Mouse (Mus musculus): ENCODE measurements around the gene Gdpd5. TPM values are rescaled to one million over a fixed set of nuclear protein-coding genes. Genes with fewer than 3 reads are reported as not detected.

The Gdpd5 gene
- polyA plus RNA-seq, 1 experiment from 2014 or later: 25.9 TPM

DNA sequence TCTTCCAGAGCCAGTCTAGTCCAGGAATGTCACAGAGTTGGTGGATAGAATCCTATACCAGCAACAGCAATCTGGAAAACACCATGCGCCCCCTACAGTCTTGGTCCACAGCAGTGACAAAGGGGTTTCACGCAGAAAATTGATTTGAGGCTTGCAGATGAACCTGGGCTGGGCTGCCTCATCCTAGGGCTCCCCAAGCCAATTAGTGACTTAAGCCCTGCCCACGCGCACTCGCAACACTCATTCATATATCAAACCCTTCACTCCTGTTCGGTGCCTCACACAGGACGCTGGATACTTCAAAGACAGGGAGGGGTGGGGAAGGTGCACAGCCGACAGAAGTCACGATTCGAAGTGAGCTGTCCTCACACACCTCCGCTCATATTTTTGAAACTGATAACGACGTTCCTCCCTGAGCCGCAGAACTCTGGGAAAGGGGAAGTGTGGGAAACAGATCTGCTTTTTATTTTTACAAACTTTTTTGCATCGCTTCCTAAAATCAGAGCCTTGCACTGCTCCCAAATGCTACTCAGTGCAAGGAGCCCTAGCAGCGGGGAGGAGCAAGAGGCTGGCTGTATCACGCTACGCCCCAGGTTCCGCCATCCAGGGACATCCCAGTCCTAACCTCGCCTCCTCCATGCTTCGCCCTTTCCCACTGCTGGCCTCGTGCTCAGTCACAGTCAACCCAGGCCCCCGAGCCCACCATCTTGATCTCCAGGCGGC is 562 bp upstream of the Gdpd5 start:
- peak overlapping the region; percentile 98 for H3K4me2 ChIP-seq (replicated peaks; ENCODE audit: low read depth, low read length)
- H3K27ac ChIP-seq (ENCODE audit: low read depth, low read length): peak overlapping the region; percentile 98
- H3K4me3 ChIP-seq (ENCODE audit: low read depth, low read length): peak overlapping the region; percentile 76
- no peaks in the 10 kb centered on the region for H3K36me3 ChIP-seq (ENCODE audit: control insufficient read depth, insufficient read depth, low read length)
- WGBS: 1% methylated on average over 24 of the region's 24 CpGs
- H3K9ac ChIP-seq (ENCODE audit: low read depth, low read length): peak overlapping the region; percentile 92
- H3K9me3 ChIP-seq (ENCODE audit: control insufficient read depth, low read length): no peaks in the 10 kb centered on the region
- DNase-seq (ENCODE audit: low spot score) (peak; percentile 85), ATAC-seq (ENCODE audit: low FRiP score) (peak; percentile 68)
- H3K4me1 ChIP-seq (replicated peaks; ENCODE audit: control insufficient read depth, insufficient read depth, low read length): peaks cover 15% of the 10 kb centered on the region
- peaks cover 3% of the 10 kb centered on the region; the same call in 1 of the 2 replicates for H3K27me3 ChIP-seq (ENCODE audit: control insufficient read depth, insufficient read depth, low read length)

GRCm38 (mm10) chr7:99382088-99383000 is 1.1 kb downstream of the Gdpd5 start:
- Histone ChIP-seq H3K4me3 (ENCODE audit: low read depth, low read length) (peak overlapping the region; percentile 76), H3K9me3 (ENCODE audit: control insufficient read depth, low read length) (no peaks in the 10 kb centered on the region), H3K4me2 (replicated peaks; ENCODE audit: low read depth, low read length) (peak overlapping the region; percentile 98), H3K27me3 (ENCODE audit: control insufficient read depth, insufficient read depth, low read length) (peaks cover 3% of the 10 kb centered on the region; the same call in 1 of the 2 replicates), H3K27ac (ENCODE audit: low read depth, low read length) (peak overlapping the region; percentile 83), H3K36me3 (ENCODE audit: control insufficient read depth, insufficient read depth, low read length) (no peaks in the 10 kb centered on the region), H3K4me1 (replicated peaks; ENCODE audit: control insufficient read depth, insufficient read depth, low read length) (peaks cover 17% of the 10 kb centered on the region), H3K9ac (ENCODE audit: low read depth, low read length) (peak overlapping the region; percentile 90)
- peak; percentile 40 for DNase-seq (ENCODE audit: low spot score)
- WGBS: 10% methylated on average over 30 of the region's 30 CpGs
- ATAC-seq (ENCODE audit: low FRiP score): no peak

DNA sequence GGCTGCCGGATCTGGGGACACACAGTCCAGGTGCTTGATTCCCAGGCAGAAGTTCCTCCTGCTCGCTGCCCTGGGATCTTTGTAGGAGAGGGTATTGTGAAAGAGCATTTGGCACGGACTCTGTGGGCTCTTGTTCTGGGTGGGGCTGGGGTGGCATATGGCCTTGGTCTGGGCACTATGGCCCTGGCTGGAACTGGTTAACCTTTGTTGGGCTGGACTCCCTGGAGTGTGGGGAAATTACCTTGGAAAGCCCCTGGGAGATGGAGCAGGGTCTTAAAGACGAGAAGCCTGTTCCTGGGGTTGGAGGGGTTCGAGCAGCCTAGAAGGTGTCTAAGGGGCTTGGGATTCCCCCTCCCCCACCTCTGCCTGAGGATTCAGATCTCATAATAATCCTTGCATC is 2.0 kb downstream of the Gdpd5 start:
- Histone ChIP-seq H3K9me3 (ENCODE audit: control insufficient read depth, low read length) (no peaks in the 10 kb centered on the region), H3K4me2 (replicated peaks; ENCODE audit: low read depth, low read length) (peak overlapping the region; percentile 98), H3K9ac (ENCODE audit: low read depth, low read length) (peak overlapping the region; percentile 54), H3K27me3 (ENCODE audit: control insufficient read depth, insufficient read depth, low read length) (peaks cover 3% of the 10 kb centered on the region; the same call in 1 of the 2 replicates), H3K4me3 (ENCODE audit: low read depth, low read length) (peak overlapping the region; percentile 76), H3K27ac (ENCODE audit: low read depth, low read length) (no peak overlapping the region), H3K36me3 (ENCODE audit: control insufficient read depth, insufficient read depth, low read length) (no peaks in the 10 kb centered on the region), H3K4me1 (replicated peaks; ENCODE audit: control insufficient read depth, insufficient read depth, low read length) (peaks cover 17% of the 10 kb centered on the region)
- DNase-seq (ENCODE audit: low spot score) (no peak), ATAC-seq (ENCODE audit: low FRiP score) (no peak)
- WGBS: 47% methylated on average over 5 of the region's 5 CpGs

DNA sequence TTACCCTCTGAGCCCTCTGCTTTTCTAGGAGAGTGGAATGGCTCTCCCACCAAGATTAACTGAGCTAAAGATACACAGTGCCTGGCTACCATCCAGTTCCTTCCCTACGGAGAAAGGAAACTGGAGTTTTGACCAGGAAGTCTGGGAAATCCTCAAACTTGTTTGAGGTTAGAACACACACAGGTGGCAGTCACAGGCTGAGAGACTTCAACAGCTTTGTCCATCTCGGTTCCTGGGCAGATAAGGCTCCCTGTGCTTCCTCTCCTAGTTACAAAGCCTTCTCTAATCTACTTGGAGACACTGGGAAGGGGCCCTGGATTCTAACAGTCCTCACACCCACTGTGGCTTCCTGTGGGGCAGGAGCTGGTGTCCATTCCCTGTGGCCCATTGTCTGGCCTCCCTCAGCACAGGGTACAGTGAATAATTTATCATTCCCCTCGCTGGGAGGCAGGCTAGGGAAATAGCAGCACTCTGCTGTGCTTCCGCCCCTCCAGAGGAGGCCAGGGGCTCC is 2.9 kb downstream of the Gdpd5 start:
- WGBS: 25% methylated on average over 4 of the region's 4 CpGs
- H3K27me3 ChIP-seq (ENCODE audit: control insufficient read depth, insufficient read depth, low read length): peaks cover 3% of the 10 kb centered on the region; the same call in 1 of the 2 replicates
- peak overlapping the region; percentile 76 for H3K4me3 ChIP-seq (ENCODE audit: low read depth, low read length)
- H3K4me2 ChIP-seq (replicated peaks; ENCODE audit: low read depth, low read length): peak overlapping the region; percentile 98
- H3K36me3 ChIP-seq (ENCODE audit: control insufficient read depth, insufficient read depth, low read length): no peaks in the 10 kb centered on the region
- DNase-seq (ENCODE audit: low spot score): peak; percentile 34
- ATAC-seq (ENCODE audit: low FRiP score): no peak
- peak overlapping the region; percentile 67 for H3K27ac ChIP-seq (ENCODE audit: low read depth, low read length)
- peak overlapping the region; percentile 54 for H3K9ac ChIP-seq (ENCODE audit: low read depth, low read length)
- no peaks in the 10 kb centered on the region for H3K9me3 ChIP-seq (ENCODE audit: control insufficient read depth, low read length)
- peaks cover 15% of the 10 kb centered on the region for H3K4me1 ChIP-seq (replicated peaks; ENCODE audit: control insufficient read depth, insufficient read depth, low read length)

GRCm38 (mm10) chr7:99386030-99386429 is 4.8 kb downstream of the Gdpd5 start:
- H3K4me1 ChIP-seq (replicated peaks; ENCODE audit: control insufficient read depth, insufficient read depth, low read length): peaks cover 23% of the 10 kb centered on the region
- no peaks in the 10 kb centered on the region for H3K9me3 ChIP-seq (ENCODE audit: control insufficient read depth, low read length)
- ATAC-seq (ENCODE audit: low FRiP score) (no peak), DNase-seq (ENCODE audit: low spot score) (no peak)
- H3K4me3 ChIP-seq (ENCODE audit: low read depth, low read length): no peak overlapping the region
- no peaks in the 10 kb centered on the region for H3K36me3 ChIP-seq (ENCODE audit: control insufficient read depth, insufficient read depth, low read length)
- H3K27ac ChIP-seq (ENCODE audit: low read depth, low read length): no peak overlapping the region
- H3K9ac ChIP-seq (ENCODE audit: low read depth, low read length): no peak overlapping the region
- WGBS: 41% methylated on average over 5 of the region's 5 CpGs
- H3K4me2 ChIP-seq (replicated peaks; ENCODE audit: low read depth, low read length): no peak overlapping the region
- H3K27me3 ChIP-seq (ENCODE audit: control insufficient read depth, insufficient read depth, low read length): peaks cover 3% of the 10 kb centered on the region; the same call in 1 of the 2 replicates

DNA sequence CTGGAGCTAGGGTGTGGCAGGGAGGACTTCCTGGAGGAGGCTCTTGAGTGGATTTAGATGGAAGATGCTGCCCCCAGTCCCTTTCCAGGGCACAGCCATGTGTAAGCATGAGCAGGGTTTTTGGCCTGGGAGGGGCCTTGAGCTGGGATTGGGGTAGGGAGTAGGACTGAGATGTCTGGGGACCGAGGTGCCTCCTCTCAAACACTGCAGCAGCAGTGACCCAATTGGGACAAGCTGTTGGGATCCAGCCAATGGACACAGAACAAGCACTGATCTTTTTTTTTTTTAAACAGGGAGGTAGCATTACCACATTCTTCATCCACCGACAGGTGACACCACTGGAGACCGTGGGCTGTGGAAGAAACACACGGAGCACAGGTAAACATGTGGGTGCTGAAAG is 5.6 kb downstream of the Gdpd5 start:
- Histone ChIP-seq H3K4me3 (ENCODE audit: low read depth, low read length) (no peak overlapping the region), H3K36me3 (ENCODE audit: control insufficient read depth, insufficient read depth, low read length) (no peaks in the 10 kb centered on the region), H3K27me3 (ENCODE audit: control insufficient read depth, insufficient read depth, low read length) (peaks cover 3% of the 10 kb centered on the region; the same call in 1 of the 2 replicates), H3K4me1 (replicated peaks; ENCODE audit: control insufficient read depth, insufficient read depth, low read length) (peaks cover 23% of the 10 kb centered on the region), H3K9me3 (ENCODE audit: control insufficient read depth, low read length) (no peaks in the 10 kb centered on the region), H3K9ac (ENCODE audit: low read depth, low read length) (no peak overlapping the region), H3K27ac (ENCODE audit: low read depth, low read length) (no peak overlapping the region), H3K4me2 (replicated peaks; ENCODE audit: low read depth, low read length) (no peak overlapping the region)
- DNase-seq (ENCODE audit: low spot score) (no peak), ATAC-seq (ENCODE audit: low FRiP score) (no peak)
- 85% methylated on average over 4 of the region's 4 CpGs for WGBS

GRCm38 (mm10) chr7:99387356-99387755 is 6.1 kb downstream of the Gdpd5 start:
- WGBS: 88% methylated on average over 5 of the region's 5 CpGs
- Histone ChIP-seq H3K4me3 (ENCODE audit: low read depth, low read length) (no peak overlapping the region), H3K9ac (ENCODE audit: low read depth, low read length) (no peak overlapping the region), H3K4me1 (replicated peaks; ENCODE audit: control insufficient read depth, insufficient read depth, low read length) (peaks cover 23% of the 10 kb centered on the region), H3K4me2 (replicated peaks; ENCODE audit: low read depth, low read length) (no peak overlapping the region), H3K27me3 (ENCODE audit: control insufficient read depth, insufficient read depth, low read length) (peaks cover 3% of the 10 kb centered on the region; the same call in 1 of the 2 replicates), H3K9me3 (ENCODE audit: control insufficient read depth, low read length) (no peaks in the 10 kb centered on the region), H3K36me3 (ENCODE audit: control insufficient read depth, insufficient read depth, low read length) (no peaks in the 10 kb centered on the region), H3K27ac (ENCODE audit: low read depth, low read length) (no peak overlapping the region)
- DNase-seq (ENCODE audit: low spot score) (no peak), ATAC-seq (ENCODE audit: low FRiP score) (no peak)

GRCm38 (mm10) chr7:99390559-99390958 is 9.3 kb downstream of the Gdpd5 start:
- no peaks in the 10 kb centered on the region for H3K9me3 ChIP-seq (ENCODE audit: control insufficient read depth, low read length)
- ATAC-seq (ENCODE audit: low FRiP score): peak; percentile 54; the same call in 1 of the 2 replicates
- WGBS: 29% methylated on average over 4 of the region's 4 CpGs
- H3K4me3 ChIP-seq (ENCODE audit: low read depth, low read length): no peak overlapping the region
- no peaks in the 10 kb centered on the region for H3K36me3 ChIP-seq (ENCODE audit: control insufficient read depth, insufficient read depth, low read length)
- H3K4me1 ChIP-seq (replicated peaks; ENCODE audit: control insufficient read depth, insufficient read depth, low read length): peaks cover 10% of the 10 kb centered on the region
- H3K9ac ChIP-seq (ENCODE audit: low read depth, low read length): no peak overlapping the region
- H3K27me3 ChIP-seq (ENCODE audit: control insufficient read depth, insufficient read depth, low read length): no peaks in the 10 kb centered on the region
- H3K27ac ChIP-seq (ENCODE audit: low read depth, low read length): peak overlapping the region; percentile 34; the same call in 1 of the 2 replicates
- DNase-seq (ENCODE audit: low spot score): peak; percentile 53
- no peak overlapping the region for H3K4me2 ChIP-seq (replicated peaks; ENCODE audit: low read depth, low read length)
